Mouse (Mus musculus) liver, adult 2 months (tissue): ENCODE measurements around the gene Rnf169. TPM values are rescaled to one million over a fixed set of nuclear protein-coding genes. Genes with fewer than 3 reads are reported as not detected.
"Not testable (repeated sequence)": the region's sequence is repeated elsewhere in the genome, so short reads cannot be mapped to it uniquely, and the experiment has no call there.

Experiments used
- DNase-seq: peaks from one replicate; pipeline ENCODE4 v3.0.0-alpha.2; 2011; ENCODE audit warnings: low read depth, low spot score; ENCODE audit errors: extremely low read depth
- H3K27ac ChIP-seq: fragments of 200-500 bp; replicated peaks from 2 replicates; pipeline ENCODE4 v1.5.1; 2012; ENCODE audit warnings: low read depth, mild to moderate bottlenecking, control low read depth, inconsistent platforms, low read length; ENCODE audit not compliant: insufficient read depth
- H3K27me3 ChIP-seq: fragments of 200-500 bp; 2 replicates; pipeline ENCODE4 v1.6.1; 2012; ENCODE audit warnings: mild to moderate bottlenecking, moderate library complexity, low read length, inconsistent platforms; ENCODE audit not compliant: control insufficient read depth, insufficient read depth
- H3K36me3 ChIP-seq: fragments of 200-500 bp; 2 replicates; pipeline ENCODE4 v1.6.1; 2012; ENCODE audit warnings: low read length, inconsistent platforms; ENCODE audit not compliant: control insufficient read depth, insufficient read depth
- H3K4me1 ChIP-seq: fragments of 200-500 bp; 2 replicates; pipeline ENCODE4 v1.6.1; 2011; ENCODE audit warnings: low read length; ENCODE audit not compliant: control insufficient read depth, insufficient read depth
- H3K4me3 ChIP-seq: fragments of 200-500 bp; 2 replicates; pipeline ENCODE4 v1.5.1; 2011; ENCODE audit warnings: low read depth, mild to moderate bottlenecking, control low read depth, low read length, moderate library complexity; ENCODE audit not compliant: insufficient read depth
- H3K79me2 ChIP-seq: fragments of 200-500 bp; 2 replicates; pipeline ENCODE4 v1.6.1; 2012; ENCODE audit warnings: inconsistent platforms, mild to moderate bottlenecking, low read length, moderate library complexity; ENCODE audit not compliant: control insufficient read depth, insufficient read depth
- H3K9ac ChIP-seq: fragments of 200-500 bp; 2 replicates; pipeline ENCODE4 v1.6.1; 2012; ENCODE audit warnings: low read depth, mild to moderate bottlenecking, control low read depth, inconsistent platforms, low read length
- CTCF ChIP-seq: fragments of 200-500 bp; IDR thresholded peaks from 2 replicates; pipeline ENCODE4 v1.5.1; 2011; ENCODE audit warnings: low read depth, low read length, control low read depth
- POLR2A ChIP-seq: fragments of 200-500 bp; IDR thresholded peaks from 2 replicates; pipeline ENCODE4 v1.6.1; 2011; ENCODE audit warnings: low read length, control low read depth; ENCODE audit not compliant: insufficient read depth; ENCODE audit errors: extremely low read depth
- WGBS: fragments of 180-500 bp; shearing (Covaris S2); methylation state at CpG from one replicate; pipeline ENCODE4 v1.1.7; 2018; 5-methylcytosine and 5-hydroxymethylcytosine counted together
- polyA plus RNA-seq: library from polyadenylated mRNA; depleted of rRNA; stranded (reverse); fragments of >200 nt; gene quantifications from 2 replicates; pipeline ENCODE4 v1.2.3, GENCODE M21; 2012
- total RNA-seq: library from RNA; depleted of rRNA; stranded (reverse); fragments of >200 nt; gene quantifications from 2 replicates; pipeline ENCODE4 v1.2.3, GENCODE M21; 2014

Rnf169 gene
- total and polyA plus RNA-seq, 2 experiments: 5.6 to 27.6 TPM

DNA sequence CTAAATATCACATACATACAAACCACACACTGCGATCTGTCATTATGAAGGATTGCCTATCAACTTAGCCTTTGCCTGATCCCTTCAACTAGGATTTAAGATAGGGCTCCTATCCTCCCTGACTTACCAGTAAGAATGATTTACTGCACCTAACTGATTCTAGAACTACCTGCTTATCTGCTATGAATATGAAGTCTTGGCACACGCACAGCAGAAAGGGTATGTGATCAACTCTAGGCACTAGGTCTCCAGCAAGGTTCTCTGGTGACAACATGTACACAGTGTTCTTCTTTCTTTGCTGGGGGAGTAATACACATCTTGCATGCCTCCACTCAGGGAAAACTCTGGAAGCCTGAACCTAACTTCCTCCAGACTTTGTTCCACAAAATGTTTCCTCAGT, 18.7 kb downstream of the Rnf169 start:
- H3K4me3 ChIP-seq: no peak overlapping the region
- H3K79me2 ChIP-seq: peaks cover 50% of the 10 kb centered on the region
- TF ChIP-seq POLR2A (no peak), CTCF (no peak)
- no peaks in the 10 kb centered on the region for H3K27me3 ChIP-seq
- no peak overlapping the region for H3K27ac ChIP-seq
- H3K9ac ChIP-seq: no peak overlapping the region
- H3K36me3 ChIP-seq: no peaks in the 10 kb centered on the region
- WGBS: 86% methylated on average over 2 of the region's 2 CpGs
- peaks cover 54% of the 10 kb centered on the region for H3K4me1 ChIP-seq
- DNase-seq: no peak

DNA sequence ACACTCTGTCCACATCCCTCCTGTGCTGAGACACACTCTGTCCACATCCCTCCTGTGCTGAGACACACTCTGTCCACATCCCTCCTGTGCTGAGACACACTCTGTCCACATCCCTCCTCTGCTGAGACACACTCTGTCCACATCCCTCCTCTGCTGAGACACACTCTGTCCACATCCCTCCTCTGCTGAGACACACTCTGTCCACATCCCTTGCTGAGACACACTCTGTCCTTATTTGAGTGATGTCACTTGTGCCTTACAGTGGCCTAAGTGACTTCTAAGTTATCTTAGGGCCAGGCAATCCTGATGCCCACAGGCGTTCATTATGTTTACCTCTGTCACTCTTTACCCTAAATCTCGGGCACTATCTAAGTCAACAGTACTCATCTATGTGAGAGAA, 19.7 kb downstream of the Rnf169 start:
- H3K27me3 ChIP-seq, H3K4me3 ChIP-seq, H3K9ac ChIP-seq, DNase-seq, H3K36me3 ChIP-seq, H3K27ac ChIP-seq: not testable (repeated sequence)
- WGBS: 42% methylated on average over 2 of the region's 2 CpGs
- H3K79me2 ChIP-seq: peaks cover 46% of the 10 kb centered on the region
- peaks cover 45% of the 10 kb centered on the region for H3K4me1 ChIP-seq

DNA sequence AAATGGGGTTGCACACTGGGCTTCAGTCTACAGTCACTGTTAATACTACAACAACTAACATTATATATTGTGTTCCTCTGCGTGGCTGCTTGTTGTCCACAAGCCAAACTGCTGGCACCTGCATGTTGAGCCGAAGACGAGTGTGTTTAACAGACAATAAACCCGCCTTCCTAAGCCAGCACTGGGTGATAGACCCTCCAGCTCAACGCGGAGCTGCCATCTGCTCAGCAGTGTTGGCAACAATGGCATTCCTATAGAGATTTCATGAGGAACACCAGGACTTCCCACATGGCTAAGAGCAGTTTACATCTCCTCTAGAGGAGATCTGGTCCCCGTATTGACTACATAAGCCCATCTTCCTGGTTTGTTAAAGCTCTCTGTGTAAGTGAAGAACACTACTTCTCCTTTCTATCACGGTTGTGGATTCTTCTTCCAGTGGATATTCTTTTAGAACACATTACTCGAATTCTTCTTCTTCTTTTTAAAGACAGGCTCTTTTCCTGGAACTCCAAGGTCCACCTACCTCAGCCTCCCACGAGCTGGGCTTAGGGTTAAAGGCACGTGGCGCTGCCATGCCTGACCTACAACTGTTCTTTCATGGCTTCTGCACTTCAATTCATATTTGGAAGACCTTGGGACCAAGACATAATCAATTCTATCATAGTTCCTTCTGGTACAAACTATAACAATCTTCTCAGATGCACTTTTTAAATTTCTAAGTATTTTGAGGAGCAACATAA, 22.9 kb downstream of the Rnf169 start:
- Histone ChIP-seq H3K4me1 (peaks cover 18% of the 10 kb centered on the region), H3K36me3 (peaks cover 18% of the 10 kb centered on the region), H3K27me3 (no peaks in the 10 kb centered on the region), H3K27ac (no peak overlapping the region), H3K9ac (no peak overlapping the region), H3K4me3 (no peak overlapping the region), H3K79me2 (peaks cover 37% of the 10 kb centered on the region)
- no peak for DNase-seq
- WGBS: 69% methylated on average over 12 of the region's 12 CpGs
- no peak for TF ChIP-seq POLR2A
- TF ChIP-seq CTCF: no peak

DNA sequence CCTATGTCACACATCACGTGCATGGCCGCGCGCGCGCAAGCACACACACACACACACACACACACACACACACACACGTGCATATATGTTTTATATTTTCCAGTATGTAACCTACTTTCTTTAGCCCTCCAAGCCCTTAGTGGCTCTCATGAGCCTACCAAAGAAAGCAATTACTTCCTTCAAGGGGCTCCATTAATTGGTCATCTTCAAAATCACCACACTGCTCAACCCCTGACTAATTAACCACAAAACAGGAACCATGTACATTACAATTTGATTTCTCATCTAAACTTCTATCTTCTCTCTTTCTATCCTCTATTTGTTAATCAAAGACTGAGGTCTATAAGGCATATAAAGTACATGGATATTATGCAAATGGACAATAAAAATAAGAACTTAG, 24.2 kb downstream of the Rnf169 start:
- TF ChIP-seq POLR2A (no peak), CTCF (no peak)
- no peak overlapping the region for H3K27ac ChIP-seq
- H3K27me3 ChIP-seq: no peaks in the 10 kb centered on the region
- H3K36me3 ChIP-seq: peaks cover 26% of the 10 kb centered on the region
- 98% methylated on average over 7 of the region's 7 CpGs for WGBS
- H3K4me3 ChIP-seq: no peak overlapping the region
- H3K9ac ChIP-seq: no peak overlapping the region
- DNase-seq: no peak
- peaks cover 10% of the 10 kb centered on the region for H3K4me1 ChIP-seq
- H3K79me2 ChIP-seq: peaks cover 29% of the 10 kb centered on the region

DNA sequence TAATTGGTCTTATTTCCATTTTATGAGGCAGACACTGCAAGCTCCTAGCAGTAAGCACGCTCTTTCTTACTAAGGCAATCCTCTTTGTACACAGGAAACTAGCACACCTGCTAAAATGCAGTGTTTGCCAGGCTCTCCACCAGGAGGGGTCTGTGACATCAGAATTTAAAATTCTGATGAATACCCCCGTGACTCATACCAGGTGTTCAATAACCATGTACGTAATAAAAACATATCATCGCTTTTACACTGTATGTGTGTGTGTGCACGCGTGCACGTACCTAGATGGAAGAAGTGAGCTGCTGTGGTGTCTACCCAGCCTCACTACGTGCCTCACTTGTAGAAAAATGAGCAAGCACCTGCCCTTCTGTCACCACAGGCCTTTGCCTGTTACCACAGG, 26.0 kb downstream of the Rnf169 start:
- Histone ChIP-seq H3K4me3 (no peak overlapping the region), H3K27me3 (no peaks in the 10 kb centered on the region)
- no peak for DNase-seq

GRCm38 (mm10) chr7:99953442-99954098, 26.7 kb downstream of the Rnf169 start:
- no peak overlapping the region for H3K9ac ChIP-seq
- DNase-seq: no peak
- H3K36me3 ChIP-seq: peaks cover 31% of the 10 kb centered on the region
- H3K4me1 ChIP-seq: peaks cover 4% of the 10 kb centered on the region; the same call in 1 of the 2 replicates
- no peak overlapping the region for H3K4me3 ChIP-seq
- H3K79me2 ChIP-seq: peaks cover 19% of the 10 kb centered on the region
- no peaks in the 10 kb centered on the region for H3K27me3 ChIP-seq
- WGBS: 93% methylated on average over 6 of the region's 6 CpGs
- H3K27ac ChIP-seq: no peak overlapping the region
- no peak for TF ChIP-seq CTCF
- TF ChIP-seq POLR2A: no peak

More for the DNA sequence above, 26.0 kb downstream of the Rnf169 start:
- H3K79me2 ChIP-seq: peaks cover 19% of the 10 kb centered on the region
- H3K27ac ChIP-seq: no peak overlapping the region
- TF ChIP-seq CTCF (no peak), POLR2A (no peak)
- peaks cover 31% of the 10 kb centered on the region for H3K36me3 ChIP-seq
- WGBS: 97% methylated on average over 8 of the region's 8 CpGs
- H3K4me1 ChIP-seq: peaks cover 4% of the 10 kb centered on the region; the same call in 1 of the 2 replicates
- H3K9ac ChIP-seq: no peak overlapping the region
